Mouse (Mus musculus): ENCODE measurements at regions not wholly inside any gene's neighbourhood (a gene's known extent, or its start where the extent isn't known, plus 50 kb on each side); places are given as distances from the start of the nearest gene placed in this dataset.
A peak's percentile ranks its signal among the peaks of the same experiment; 100 is the strongest.

DNA sequence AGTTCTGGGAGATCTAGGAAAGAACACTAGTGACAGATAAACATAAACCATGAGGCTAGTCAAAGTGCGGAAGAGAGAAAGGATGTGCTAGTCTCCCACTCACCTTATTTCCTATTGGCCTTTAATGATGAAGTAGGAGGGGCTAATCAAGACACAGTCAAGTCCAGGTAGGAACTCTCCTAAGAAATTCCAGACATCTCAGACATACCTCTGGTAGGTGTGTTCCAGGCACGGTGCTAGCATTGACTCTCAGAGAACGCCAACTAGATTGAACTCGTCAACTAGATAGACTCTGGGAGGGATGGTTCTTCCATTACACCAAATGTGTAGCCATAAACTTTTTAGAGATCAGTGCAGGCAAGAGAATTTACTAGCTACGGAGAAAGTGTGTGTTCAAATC, 87.6 kb upstream of the Ptprk start:
- Histone ChIP-seq H3K9me3 (ENCODE audit: control insufficient read depth, low read length) (no peaks in the 10 kb centered on the region), H3K4me3 (ENCODE audit: low read depth, low read length) (no peak overlapping the region), H3K27ac (ENCODE audit: low read depth, low read length) (no peak overlapping the region), H3K4me1 (ENCODE audit: control insufficient read depth, insufficient read depth, low read length) (no peaks in the 10 kb centered on the region), H3K36me3 (ENCODE audit: control insufficient read depth, insufficient read depth, low read length) (no peaks in the 10 kb centered on the region), H3K9ac (replicated peaks; ENCODE audit: low read depth, low read length) (no peak overlapping the region), H3K4me2 (ENCODE audit: low read depth, low read length) (no peak overlapping the region), H3K27me3 (ENCODE audit: control insufficient read depth, insufficient read depth, low read length) (no peaks in the 10 kb centered on the region)
- 92% methylated on average over 5 of the region's 5 CpGs for WGBS
- no peak for ATAC-seq (ENCODE audit: low read depth)

GRCm38 (mm10) chr10:27988066-27988465, 86.6 kb upstream of the Ptprk start:
- Histone ChIP-seq H3K4me2 (ENCODE audit: low read depth, low read length) (no peak overlapping the region), H3K9me3 (ENCODE audit: control insufficient read depth, low read length) (no peaks in the 10 kb centered on the region), H3K4me3 (ENCODE audit: low read depth, low read length) (no peak overlapping the region), H3K27ac (ENCODE audit: low read depth, low read length) (no peak overlapping the region), H3K36me3 (ENCODE audit: control insufficient read depth, insufficient read depth, low read length) (no peaks in the 10 kb centered on the region), H3K9ac (replicated peaks; ENCODE audit: low read depth, low read length) (no peak overlapping the region), H3K4me1 (ENCODE audit: control insufficient read depth, insufficient read depth, low read length) (no peaks in the 10 kb centered on the region), H3K27me3 (ENCODE audit: control insufficient read depth, insufficient read depth, low read length) (no peaks in the 10 kb centered on the region)
- ATAC-seq (ENCODE audit: low read depth) = no peak
- 74% methylated on average over 3 of the region's 3 CpGs for WGBS

GRCm38 (mm10) chr10:27990359-27991056, 84.1 kb upstream of the Ptprk start:
- Histone ChIP-seq H3K9me3 (ENCODE audit: control insufficient read depth, low read length) (no peaks in the 10 kb centered on the region), H3K9ac (replicated peaks; ENCODE audit: low read depth, low read length) (no peak overlapping the region), H3K36me3 (ENCODE audit: control insufficient read depth, insufficient read depth, low read length) (no peaks in the 10 kb centered on the region), H3K4me3 (ENCODE audit: low read depth, low read length) (no peak overlapping the region), H3K4me2 (ENCODE audit: low read depth, low read length) (no peak overlapping the region), H3K27ac (ENCODE audit: low read depth, low read length) (no peak overlapping the region), H3K27me3 (ENCODE audit: control insufficient read depth, insufficient read depth, low read length) (no peaks in the 10 kb centered on the region), H3K4me1 (ENCODE audit: control insufficient read depth, insufficient read depth, low read length) (no peaks in the 10 kb centered on the region)
- 61% methylated on average over 11 of the region's 11 CpGs for WGBS
- 0 out of 2 replicates have a peak, but pooled peaks have one; percentile 6 for ATAC-seq (ENCODE audit: low read depth)

GRCm38 (mm10) chr10:27991057-27991365, 83.6 kb upstream of the Ptprk start:
- peak; percentile 34; the same call in 1 of the 2 replicates for ATAC-seq (ENCODE audit: low read depth)
- Histone ChIP-seq H3K27me3 (ENCODE audit: control insufficient read depth, insufficient read depth, low read length) (no peaks in the 10 kb centered on the region), H3K4me2 (ENCODE audit: low read depth, low read length) (no peak overlapping the region), H3K36me3 (ENCODE audit: control insufficient read depth, insufficient read depth, low read length) (no peaks in the 10 kb centered on the region), H3K4me1 (ENCODE audit: control insufficient read depth, insufficient read depth, low read length) (no peaks in the 10 kb centered on the region), H3K9me3 (ENCODE audit: control insufficient read depth, low read length) (no peaks in the 10 kb centered on the region), H3K4me3 (ENCODE audit: low read depth, low read length) (no peak overlapping the region), H3K9ac (replicated peaks; ENCODE audit: low read depth, low read length) (no peak overlapping the region), H3K27ac (ENCODE audit: low read depth, low read length) (no peak overlapping the region)
- 29% methylated on average over 3 of the region's 3 CpGs for WGBS

DNA sequence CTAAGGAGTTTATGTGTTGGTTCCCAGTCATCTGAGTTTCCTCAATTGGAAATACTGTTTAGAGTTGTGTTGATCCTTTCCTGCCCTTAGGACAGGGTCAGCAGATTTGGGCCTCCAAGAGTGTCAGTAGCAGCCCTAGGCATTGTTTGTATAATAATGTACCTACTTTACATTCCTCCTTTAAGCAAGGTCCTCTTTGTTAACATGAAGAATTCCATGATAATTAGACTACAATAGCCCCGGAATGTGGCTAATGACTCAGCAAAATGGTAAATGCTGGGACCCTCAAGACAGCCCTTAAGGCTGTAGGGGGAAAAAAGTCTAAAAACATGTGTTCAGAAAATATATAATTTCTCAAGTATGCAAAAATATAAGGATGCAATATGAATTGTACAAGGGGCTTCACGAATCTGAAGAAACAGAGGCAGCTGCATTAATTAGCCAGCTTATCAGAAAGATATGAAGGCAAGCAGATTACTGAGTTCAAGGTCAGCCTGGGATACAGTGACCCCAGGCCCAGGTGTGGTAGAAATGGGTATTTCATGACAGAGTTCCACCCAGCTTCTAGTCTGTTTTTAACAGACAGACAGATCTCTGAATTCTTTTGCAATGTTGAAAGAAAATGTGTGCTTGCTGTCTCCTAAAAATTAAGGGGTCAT, 80.1 kb upstream of the Ptprk start:
- H3K4me3 ChIP-seq (ENCODE audit: low read depth, low read length) = no peak overlapping the region
- H3K9ac ChIP-seq (replicated peaks; ENCODE audit: low read depth, low read length) = no peak overlapping the region
- ATAC-seq (ENCODE audit: low read depth) = no peak
- H3K27me3 ChIP-seq (ENCODE audit: control insufficient read depth, insufficient read depth, low read length) = no peaks in the 10 kb centered on the region
- H3K4me1 ChIP-seq (ENCODE audit: control insufficient read depth, insufficient read depth, low read length) = no peaks in the 10 kb centered on the region
- H3K27ac ChIP-seq (ENCODE audit: low read depth, low read length) = no peak overlapping the region
- no peak overlapping the region for H3K4me2 ChIP-seq (ENCODE audit: low read depth, low read length)
- no peaks in the 10 kb centered on the region for H3K9me3 ChIP-seq (ENCODE audit: control insufficient read depth, low read length)
- WGBS = 65% methylated on average over 2 of the region's 2 CpGs
- H3K36me3 ChIP-seq (ENCODE audit: control insufficient read depth, insufficient read depth, low read length) = no peaks in the 10 kb centered on the region

DNA sequence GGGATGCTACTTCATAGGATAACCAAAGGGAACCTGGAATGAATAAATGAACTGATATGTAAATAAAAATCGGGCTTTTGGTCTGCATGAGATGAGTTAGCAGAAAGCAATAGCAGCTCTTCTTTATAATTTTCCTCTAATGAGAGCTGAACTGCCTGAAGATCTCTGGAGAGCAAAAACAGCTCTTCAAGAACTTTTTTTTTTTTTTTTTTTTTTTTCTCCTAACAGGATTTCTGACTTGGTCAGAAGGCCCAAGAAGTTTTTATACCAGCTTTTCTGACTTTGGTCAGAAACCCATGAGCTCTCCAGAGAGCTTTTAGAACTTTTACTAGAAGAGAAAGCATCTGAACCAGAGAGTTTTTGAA, 79.6 kb upstream of the Ptprk start:
- 81% methylated on average over 1 of the region's 1 CpGs for WGBS
- Histone ChIP-seq H3K4me3 (ENCODE audit: low read depth, low read length) (no peak overlapping the region), H3K36me3 (ENCODE audit: control insufficient read depth, insufficient read depth, low read length) (no peaks in the 10 kb centered on the region), H3K9me3 (ENCODE audit: control insufficient read depth, low read length) (no peaks in the 10 kb centered on the region), H3K27ac (ENCODE audit: low read depth, low read length) (no peak overlapping the region), H3K4me1 (ENCODE audit: control insufficient read depth, insufficient read depth, low read length) (no peaks in the 10 kb centered on the region), H3K27me3 (ENCODE audit: control insufficient read depth, insufficient read depth, low read length) (no peaks in the 10 kb centered on the region), H3K4me2 (ENCODE audit: low read depth, low read length) (no peak overlapping the region), H3K9ac (replicated peaks; ENCODE audit: low read depth, low read length) (no peak overlapping the region)
- no peak for ATAC-seq (ENCODE audit: low read depth)

GRCm38 (mm10) chr10:28010756-28011155, 63.9 kb upstream of the Ptprk start:
- 58% methylated on average over 2 of the region's 2 CpGs for WGBS
- no peaks in the 10 kb centered on the region for H3K4me1 ChIP-seq (ENCODE audit: control insufficient read depth, insufficient read depth, low read length)
- no peaks in the 10 kb centered on the region for H3K36me3 ChIP-seq (ENCODE audit: control insufficient read depth, insufficient read depth, low read length)
- H3K9ac ChIP-seq (replicated peaks; ENCODE audit: low read depth, low read length) = no peak overlapping the region
- H3K4me2 ChIP-seq (ENCODE audit: low read depth, low read length) = no peak overlapping the region
- H3K4me3 ChIP-seq (ENCODE audit: low read depth, low read length) = no peak overlapping the region
- H3K9me3 ChIP-seq (ENCODE audit: control insufficient read depth, low read length) = no peaks in the 10 kb centered on the region
- no peaks in the 10 kb centered on the region for H3K27me3 ChIP-seq (ENCODE audit: control insufficient read depth, insufficient read depth, low read length)
- no peak overlapping the region for H3K27ac ChIP-seq (ENCODE audit: low read depth, low read length)
- ATAC-seq (ENCODE audit: low read depth) = no peak

DNA sequence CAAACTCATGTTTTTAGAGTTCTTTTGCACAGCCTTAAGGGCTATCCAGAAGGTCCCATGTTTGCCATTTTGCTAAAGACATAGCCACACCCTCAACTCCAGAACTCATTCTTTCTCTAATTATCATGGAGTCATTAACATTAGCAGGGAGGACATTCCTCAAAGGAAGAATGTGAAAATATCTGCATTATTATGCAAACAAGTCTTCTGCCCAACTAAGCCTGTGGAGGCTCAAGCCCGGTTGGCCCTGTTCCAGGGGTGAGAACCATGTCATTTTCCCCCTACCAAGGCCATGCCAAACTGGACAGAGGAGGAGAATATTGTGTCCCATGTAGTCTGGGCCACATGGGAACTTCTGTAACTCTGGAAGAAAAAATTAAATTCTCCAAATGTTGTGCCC, 62.5 kb upstream of the Ptprk start:
- Histone ChIP-seq H3K27me3 (ENCODE audit: control insufficient read depth, insufficient read depth, low read length) (no peaks in the 10 kb centered on the region), H3K27ac (ENCODE audit: low read depth, low read length) (no peak overlapping the region), H3K4me2 (ENCODE audit: low read depth, low read length) (no peak overlapping the region), H3K4me3 (ENCODE audit: low read depth, low read length) (no peak overlapping the region), H3K9me3 (ENCODE audit: control insufficient read depth, low read length) (no peaks in the 10 kb centered on the region), H3K4me1 (ENCODE audit: control insufficient read depth, insufficient read depth, low read length) (no peaks in the 10 kb centered on the region), H3K36me3 (ENCODE audit: control insufficient read depth, insufficient read depth, low read length) (no peaks in the 10 kb centered on the region), H3K9ac (replicated peaks; ENCODE audit: low read depth, low read length) (no peak overlapping the region)
- no peak for ATAC-seq (ENCODE audit: low read depth)
- WGBS = 68% methylated on average over 1 of the region's 1 CpGs

- no peak overlapping the region for H3K4me2 ChIP-seq (ENCODE audit: low read depth, low read length)
- no peak overlapping the region for H3K9ac ChIP-seq (replicated peaks; ENCODE audit: low read depth, low read length)
- no peak overlapping the region for H3K4me3 ChIP-seq (ENCODE audit: low read depth, low read length)
- H3K36me3 ChIP-seq (ENCODE audit: control insufficient read depth, insufficient read depth, low read length) = no peaks in the 10 kb centered on the region
- no peaks in the 10 kb centered on the region for H3K9me3 ChIP-seq (ENCODE audit: control insufficient read depth, low read length)
- H3K27ac ChIP-seq (ENCODE audit: low read depth, low read length) = no peak overlapping the region
- no peaks in the 10 kb centered on the region for H3K27me3 ChIP-seq (ENCODE audit: control insufficient read depth, insufficient read depth, low read length)
- ATAC-seq (ENCODE audit: low read depth) = no peak
- WGBS = 81% methylated on average over 2 of the region's 2 CpGs
- H3K4me1 ChIP-seq (ENCODE audit: control insufficient read depth, insufficient read depth, low read length) = no peaks in the 10 kb centered on the region
Observed at GRCm38 (mm10) chr10:28013401-28013800, 61.2 kb upstream of the Ptprk start.

Data from neural tube, embryonic 14.5 days (tissue).